Mouse (Mus musculus): ENCODE data around the gene Cuedc2. TPM values are rescaled to one million over a fixed set of nuclear protein-coding genes. Genes with fewer than 3 reads are reported as not detected.

The Cuedc2 gene
- 2.8 TPM for polyA plus RNA-seq (2014; fragmentation: Illumina TruSeq; extraction: RNeasy Lipid Tissue Mini Kit (QIAGEN cat#74804); ENCODE audit: low read depth, low replicate concordance)

DNA sequence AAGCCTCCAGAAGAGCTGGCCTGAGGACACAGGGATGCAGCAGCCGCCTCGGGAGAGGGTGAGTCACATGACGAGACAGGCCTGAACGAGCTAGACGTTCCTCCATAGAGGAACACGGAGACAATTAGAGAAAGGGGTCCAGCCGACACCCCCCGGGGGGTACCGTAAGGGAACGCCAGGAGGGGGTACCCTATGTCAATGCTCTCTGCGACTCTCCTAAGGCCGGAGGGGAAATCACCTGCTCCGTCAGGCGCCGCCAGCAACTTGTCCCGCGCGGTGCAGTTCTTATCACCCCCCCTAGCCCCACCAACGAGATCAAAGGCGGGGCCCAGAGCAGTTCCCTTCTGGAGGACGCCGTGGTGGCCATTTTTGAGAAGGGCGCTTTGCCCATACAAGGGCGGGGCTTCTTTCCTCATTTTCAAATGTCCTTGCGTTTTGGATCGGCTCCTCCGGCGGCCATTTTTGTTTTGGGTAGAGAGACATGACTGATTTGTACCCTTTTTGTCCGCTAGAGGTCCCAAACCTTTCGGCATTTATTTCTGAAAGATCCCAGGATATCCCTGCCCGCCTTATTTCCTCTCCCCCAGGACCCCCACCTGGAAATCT lies at the start of gene Cuedc2:
Gene Cuedc2, minus strand, starts transcription at position 372 of the 606 bp plus-strand sequence.

DNA sequence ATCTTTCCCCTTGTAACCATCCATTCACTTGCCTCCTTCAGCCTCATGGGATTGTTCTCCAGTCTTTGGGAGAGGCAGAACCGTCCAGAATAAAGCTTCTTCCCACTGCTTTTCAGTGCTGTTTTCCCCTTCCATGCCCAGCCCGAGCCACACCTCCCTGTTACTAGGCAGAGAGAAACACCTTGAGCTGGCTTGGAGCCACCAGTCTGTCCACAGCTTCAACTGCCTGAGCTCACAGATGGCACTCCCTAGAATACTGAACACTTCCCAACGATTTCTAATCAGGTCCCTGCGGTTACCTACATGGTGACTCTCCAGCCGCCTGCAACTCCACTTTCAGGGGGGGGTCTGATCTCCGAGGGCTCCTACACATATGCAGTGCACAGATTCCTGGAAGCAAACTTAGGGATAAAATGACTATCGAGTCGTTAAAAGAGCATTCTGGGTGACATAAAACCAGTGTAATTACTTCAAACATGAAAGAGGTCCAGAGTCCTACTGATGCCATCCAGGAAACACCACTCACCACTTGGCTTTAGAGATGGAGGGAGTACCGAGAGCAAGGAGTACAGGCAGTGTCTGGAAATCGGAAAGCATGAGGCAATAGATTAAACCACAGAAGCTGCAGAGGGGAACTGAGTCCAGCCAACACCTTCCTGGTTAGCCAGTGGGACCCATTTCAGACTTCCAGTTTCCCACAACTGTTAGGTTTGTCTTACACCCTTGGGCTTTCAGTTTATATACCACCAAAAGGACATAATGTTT lies 11.8 kb upstream of the Cuedc2 start, which contains the start of gene 2310034G01Rik:
Gene 2310034G01Rik, minus strand, starts transcription at position 135 of the 765 bp plus-strand sequence.

DNA sequence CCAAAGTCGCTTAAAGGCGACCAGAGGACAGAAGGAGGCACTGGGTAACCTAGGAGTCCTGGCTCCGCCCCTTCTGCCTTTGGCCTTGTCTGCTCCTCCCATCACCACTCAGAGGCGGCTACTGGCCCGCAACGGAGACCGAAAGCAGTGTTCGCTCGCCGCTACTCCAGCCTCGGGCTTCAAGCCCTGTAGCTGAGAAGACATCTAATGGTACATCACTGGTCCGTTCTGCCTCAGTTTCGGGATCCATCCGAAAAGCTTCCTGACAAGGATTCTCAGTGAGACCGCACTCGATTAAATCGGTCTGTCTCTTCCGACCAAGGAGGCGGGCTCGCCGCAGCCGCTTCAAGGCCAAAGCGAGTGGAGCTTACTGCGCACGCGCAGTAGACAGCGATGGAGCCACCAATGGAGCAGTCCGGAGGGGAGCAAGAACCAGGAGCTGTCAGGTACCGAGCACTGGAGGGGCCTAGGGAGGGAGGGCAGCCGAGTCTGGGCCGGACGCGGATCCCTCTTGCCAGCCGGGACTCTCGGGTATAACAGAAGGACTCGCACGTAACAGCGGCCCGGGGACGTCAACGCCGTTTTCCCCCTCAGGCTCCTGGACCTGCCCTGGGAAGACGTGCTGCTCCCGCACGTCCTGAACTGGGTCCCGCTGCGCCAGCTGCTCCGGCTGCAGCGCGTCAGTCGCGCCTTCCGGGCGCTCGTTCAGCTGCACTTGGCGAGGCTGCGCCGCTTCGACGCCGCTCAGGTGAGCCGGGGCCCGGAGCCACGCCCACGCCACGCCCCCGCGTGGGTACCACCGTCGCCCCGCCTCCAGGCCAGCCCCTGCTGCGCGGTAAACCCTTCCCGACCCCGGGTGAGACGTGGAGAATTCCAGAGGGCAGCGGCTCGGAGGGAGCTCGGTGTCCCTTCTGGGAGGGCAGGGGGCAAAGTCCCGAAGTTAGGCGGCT lies 10.1 kb downstream of the Cuedc2 start, which contains the start of gene Fbxl15:
Gene Fbxl15, plus strand, starts transcription at position 104 of the 950 bp plus-strand sequence.

DNA sequence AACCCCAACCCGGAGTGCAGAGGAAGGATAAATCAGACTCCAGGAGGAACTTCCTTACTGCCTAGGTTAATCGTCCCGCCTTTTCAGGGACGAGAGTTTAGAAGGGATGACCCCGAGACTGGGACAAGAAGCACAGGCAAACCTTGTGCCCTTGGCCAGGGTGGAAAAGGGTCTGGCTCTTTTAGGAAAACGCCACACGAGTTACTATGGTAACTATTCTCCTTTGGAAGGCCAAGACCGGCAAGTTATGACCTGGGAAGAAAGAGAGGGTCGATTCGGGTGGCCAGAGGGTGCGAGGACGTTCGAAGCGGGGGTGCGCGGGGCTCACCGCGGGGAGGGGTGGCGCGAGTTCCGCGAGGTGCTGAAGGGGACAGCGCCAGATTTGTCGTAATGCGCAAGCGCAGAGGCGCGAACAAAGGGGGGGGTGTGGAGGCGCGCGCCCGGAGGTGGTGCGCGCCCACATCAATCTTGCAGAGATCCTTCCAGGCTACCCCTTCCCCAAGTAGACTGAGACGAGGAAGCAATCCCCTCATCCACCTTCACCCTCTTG lies 11.7 kb downstream of the Cuedc2 start, which contains the start of gene Psd:
Gene Psd, minus strand, starts transcription at position 401 of the 550 bp plus-strand sequence.

DNA sequence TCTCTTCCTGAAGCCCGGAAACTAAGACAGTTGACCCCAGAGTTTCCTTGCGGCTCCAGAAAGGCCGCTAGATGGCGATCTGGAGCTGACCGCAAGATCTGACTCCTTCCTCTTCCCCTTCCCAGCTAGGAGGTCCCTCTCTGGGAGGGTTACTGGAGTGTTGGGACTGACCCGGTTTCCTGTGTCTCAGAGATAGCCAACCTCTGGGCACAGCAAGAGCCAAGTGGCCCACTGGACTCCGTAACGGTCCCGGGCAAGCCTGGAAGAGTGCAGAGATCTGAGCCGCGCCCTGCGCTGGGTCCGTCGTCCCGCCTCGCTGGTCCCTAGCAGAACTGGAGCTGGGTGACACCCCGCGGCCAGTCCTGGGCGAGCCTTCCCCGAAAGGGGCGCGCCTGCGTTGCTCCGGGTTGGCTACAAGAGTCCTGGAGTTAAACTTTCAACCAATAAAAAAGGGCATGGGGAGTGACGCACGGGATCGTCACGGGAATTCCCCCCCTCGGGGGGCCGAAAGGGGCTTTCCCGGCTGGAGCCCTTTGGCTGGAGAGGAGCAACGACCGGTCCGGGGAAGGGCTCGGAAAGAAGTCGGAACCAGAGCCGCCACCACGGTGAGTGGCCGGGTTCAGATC lies 34.2 kb downstream of the Cuedc2 start, which contains the start of gene Nfkb2:
Gene Nfkb2, plus strand, starts transcription at position 105 of the 626 bp plus-strand sequence.

Other genes starting within 250 kb of the Cuedc2 start
- not detected for gene Elovl3, start 206.8 kb downstream of the Cuedc2 start, polyA plus RNA-seq (2014; fragmentation: Illumina TruSeq; extraction: RNeasy Lipid Tissue Mini Kit (QIAGEN cat#74804); ENCODE audit: low read depth, low replicate concordance)
- not detected for gene Pitx3, start 190.4 kb downstream of the Cuedc2 start, polyA plus RNA-seq (2014; fragmentation: Illumina TruSeq; extraction: RNeasy Lipid Tissue Mini Kit (QIAGEN cat#74804); ENCODE audit: low read depth, low replicate concordance)
- gene Gbf1, start 186.2 kb downstream of the Cuedc2 start, polyA plus RNA-seq (2014; fragmentation: Illumina TruSeq; extraction: RNeasy Lipid Tissue Mini Kit (QIAGEN cat#74804); ENCODE audit: low read depth, low replicate concordance): 34.5 TPM
- 1.6 TPM for gene Nfkb2, start 34.4 kb downstream of the Cuedc2 start, polyA plus RNA-seq (2014; fragmentation: Illumina TruSeq; extraction: RNeasy Lipid Tissue Mini Kit (QIAGEN cat#74804); ENCODE audit: low read depth, low replicate concordance)
- gene Psd, start 11.5 kb downstream of the Cuedc2 start, polyA plus RNA-seq (2014; fragmentation: Illumina TruSeq; extraction: RNeasy Lipid Tissue Mini Kit (QIAGEN cat#74804); ENCODE audit: low read depth, low replicate concordance): 2.7 TPM
- not detected for gene Fbxl15, start 10.5 kb downstream of the Cuedc2 start, polyA plus RNA-seq (2014; fragmentation: Illumina TruSeq; extraction: RNeasy Lipid Tissue Mini Kit (QIAGEN cat#74804); ENCODE audit: low read depth, low replicate concordance)
- 1.1 TPM for gene Mfsd13a, start 2.4 kb upstream of the Cuedc2 start, polyA plus RNA-seq (2014; fragmentation: Illumina TruSeq; extraction: RNeasy Lipid Tissue Mini Kit (QIAGEN cat#74804); ENCODE audit: low read depth, low replicate concordance)
- gene 2310034G01Rik, start 11.6 kb upstream of the Cuedc2 start, polyA plus RNA-seq (2014; fragmentation: Illumina TruSeq; extraction: RNeasy Lipid Tissue Mini Kit (QIAGEN cat#74804); ENCODE audit: low read depth, low replicate concordance): 1.8 TPM
- gene Actr1a, start 57.0 kb upstream of the Cuedc2 start, polyA plus RNA-seq (2014; fragmentation: Illumina TruSeq; extraction: RNeasy Lipid Tissue Mini Kit (QIAGEN cat#74804); ENCODE audit: low read depth, low replicate concordance): 47.3 TPM
- gene Sufu, start 58.2 kb upstream of the Cuedc2 start, polyA plus RNA-seq (2014; fragmentation: Illumina TruSeq; extraction: RNeasy Lipid Tissue Mini Kit (QIAGEN cat#74804); ENCODE audit: low read depth, low replicate concordance): 2.4 TPM
- 5.2 TPM for gene Trim8, start 163.0 kb upstream of the Cuedc2 start, polyA plus RNA-seq (2014; fragmentation: Illumina TruSeq; extraction: RNeasy Lipid Tissue Mini Kit (QIAGEN cat#74804); ENCODE audit: low read depth, low replicate concordance)
- gene Arl3, start 234.5 kb upstream of the Cuedc2 start, polyA plus RNA-seq (2014; fragmentation: Illumina TruSeq; extraction: RNeasy Lipid Tissue Mini Kit (QIAGEN cat#74804); ENCODE audit: low read depth, low replicate concordance): 33.2 TPM
- 9.9 TPM for gene Sfxn2, start 234.7 kb upstream of the Cuedc2 start, polyA plus RNA-seq (2014; fragmentation: Illumina TruSeq; extraction: RNeasy Lipid Tissue Mini Kit (QIAGEN cat#74804); ENCODE audit: low read depth, low replicate concordance)